Mouse (Mus musculus) liver, adult (tissue): Measurements from ENCODE around the gene Cachd1.

ENCODE experiments used
- GATA4 ChIP-seq: IDR thresholded peaks from 2 replicates; pipeline ENCODE4 v1.6.1; 2014; ENCODE audit warnings: mild to moderate bottlenecking, low read length; ENCODE audit not compliant: insufficient replicate concordance

Cachd1 gene

DNA sequence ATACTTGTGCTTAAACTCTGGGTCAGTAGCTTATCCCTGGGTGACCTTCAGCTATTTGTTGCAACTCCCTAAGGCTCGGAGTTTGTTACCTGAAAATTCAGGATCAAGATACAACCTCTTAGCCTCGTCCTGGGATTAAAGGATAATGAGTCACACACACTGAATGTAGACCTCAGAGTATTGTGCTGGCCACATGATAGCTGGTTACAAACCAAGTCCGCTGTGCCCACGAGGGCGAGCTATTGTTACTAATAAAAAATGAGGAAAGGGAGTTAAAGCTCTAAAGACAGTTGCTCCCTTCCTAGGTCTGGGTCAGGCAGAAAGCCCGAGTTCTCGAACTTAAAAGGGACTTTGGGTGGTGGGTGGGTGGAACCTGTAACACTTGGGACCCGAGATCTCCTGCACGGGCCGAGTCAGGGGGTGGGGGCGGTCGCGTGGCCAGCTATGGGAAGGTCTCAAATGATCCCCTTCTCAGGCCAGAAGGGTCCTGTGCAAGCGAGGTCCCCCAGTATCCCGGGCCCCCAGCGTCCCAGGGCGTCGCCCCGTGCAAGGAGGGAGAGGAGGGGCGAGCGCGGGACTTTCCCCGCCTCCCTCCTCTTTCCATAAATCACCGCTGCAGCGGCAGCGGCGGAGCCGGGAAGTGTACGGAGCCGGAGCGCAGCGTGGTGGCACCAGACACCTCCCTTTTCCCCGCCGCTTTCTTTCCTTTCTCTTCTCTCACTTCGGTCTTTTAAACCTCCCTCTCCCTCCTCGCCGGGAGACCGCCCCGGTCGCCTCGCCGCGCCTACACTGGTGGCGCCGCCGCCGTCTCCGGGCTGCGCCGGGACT, at the start of gene Cachd1:
Gene Cachd1, plus strand, starts transcription at position 633 of the 828 bp plus-strand sequence.
- TF ChIP-seq GATA4: no peak

DNA sequence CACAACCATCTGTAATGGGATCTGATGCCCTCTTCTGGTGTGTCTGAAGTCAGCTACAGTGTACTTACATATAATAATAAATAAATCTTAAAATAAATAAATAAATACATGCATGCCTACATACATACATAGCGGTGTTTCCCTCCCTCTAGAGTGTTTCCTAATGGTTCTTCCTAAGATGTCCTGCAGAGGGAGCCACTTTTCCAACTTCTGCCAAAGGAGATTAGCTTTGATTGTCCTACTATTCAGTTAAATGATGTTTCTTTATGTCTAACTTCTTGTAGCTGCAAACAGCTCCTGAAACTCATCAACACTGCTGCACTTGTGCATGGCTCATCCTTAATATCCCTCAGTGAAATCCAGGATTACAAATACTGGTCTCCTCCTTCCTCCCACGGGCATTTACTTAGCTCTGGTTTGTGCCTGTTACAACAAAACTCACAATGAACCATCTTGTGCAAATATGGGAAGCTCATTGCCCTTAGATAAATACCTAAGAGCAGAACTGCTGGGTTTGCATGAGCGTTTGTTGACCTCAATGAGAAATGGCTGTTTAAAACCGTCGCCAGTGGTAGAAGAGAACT, 47.5 kb upstream of the Cachd1 start:
- TF ChIP-seq GATA4: no peak

DNA sequence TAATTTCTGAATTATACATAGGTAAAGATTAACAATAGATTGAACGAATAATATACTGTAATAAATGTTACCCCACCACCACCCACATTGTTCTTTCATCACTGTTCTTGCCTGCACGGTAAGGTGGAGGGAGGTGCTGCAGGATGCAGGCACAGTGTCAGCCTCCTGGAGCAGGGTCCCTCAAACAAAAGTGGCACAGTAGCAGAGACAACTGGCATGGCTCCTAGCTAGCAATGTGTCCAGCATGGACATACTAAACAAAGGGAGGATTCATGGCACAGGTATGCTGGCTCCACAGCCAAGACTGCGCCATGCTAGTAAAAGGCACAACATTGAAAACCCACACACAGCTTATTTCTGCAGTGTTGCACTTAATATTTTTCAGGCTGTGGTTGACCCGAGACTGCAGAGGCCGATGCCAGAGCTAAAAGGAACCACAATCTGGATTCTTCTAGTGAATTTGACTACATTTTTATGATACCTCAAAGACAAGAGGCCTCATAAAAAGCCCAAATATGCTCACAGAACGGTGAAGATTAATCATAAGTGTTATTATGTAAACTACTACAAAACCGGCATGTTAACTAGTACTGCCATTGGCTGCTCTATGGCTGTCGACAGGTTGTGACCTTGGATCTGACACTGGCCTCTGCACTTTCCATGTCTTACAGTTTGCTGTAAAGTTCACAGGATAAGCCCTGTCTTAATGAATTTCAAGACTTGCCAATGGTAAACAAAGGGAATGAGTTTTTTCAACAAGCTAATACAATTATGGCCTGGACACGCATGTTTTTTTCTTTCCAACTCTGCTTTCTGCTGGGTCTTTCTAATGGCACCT, 41.2 kb upstream of the Cachd1 start:
- TF ChIP-seq GATA4: no peak

DNA sequence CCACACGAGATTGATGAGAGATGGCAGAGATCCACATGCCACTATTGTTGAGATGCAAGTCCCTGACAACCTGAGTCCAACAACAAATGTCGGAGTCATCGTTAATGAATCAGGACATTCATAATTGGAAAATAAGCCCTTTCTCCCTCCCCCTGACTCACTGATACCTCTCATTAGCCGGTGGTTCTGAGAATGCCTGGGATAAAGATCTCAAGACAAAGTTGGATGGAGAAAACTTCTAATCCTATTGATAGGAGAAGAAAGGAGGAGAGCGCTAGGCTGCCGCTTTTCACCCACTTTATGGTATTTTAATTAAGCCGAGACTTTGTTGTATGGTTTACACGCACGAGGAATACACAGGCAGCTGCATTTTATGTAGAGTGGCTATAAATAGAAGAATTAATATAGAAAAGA, 40.5 kb upstream of the Cachd1 start:
- no peak for TF ChIP-seq GATA4

DNA sequence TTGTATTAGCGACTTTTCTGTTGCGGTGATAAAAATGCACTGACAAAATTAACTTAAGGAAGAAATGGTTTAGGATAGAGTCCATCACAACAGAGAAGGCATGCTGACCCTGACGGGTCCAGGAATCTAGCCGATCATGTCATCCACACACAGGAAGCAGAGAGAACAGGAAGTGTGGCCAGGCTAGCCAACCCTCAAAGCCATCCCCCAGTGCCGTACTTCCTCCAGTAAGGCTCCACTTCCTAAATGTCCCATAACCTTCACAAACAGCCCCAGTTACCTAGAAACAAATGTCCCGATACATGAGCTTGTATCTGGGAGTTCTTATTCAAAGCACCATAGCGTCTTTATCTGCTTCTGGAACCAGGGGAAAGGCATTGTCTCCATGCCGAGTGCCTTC, 32.9 kb upstream of the Cachd1 start:
- no peak for TF ChIP-seq GATA4

DNA sequence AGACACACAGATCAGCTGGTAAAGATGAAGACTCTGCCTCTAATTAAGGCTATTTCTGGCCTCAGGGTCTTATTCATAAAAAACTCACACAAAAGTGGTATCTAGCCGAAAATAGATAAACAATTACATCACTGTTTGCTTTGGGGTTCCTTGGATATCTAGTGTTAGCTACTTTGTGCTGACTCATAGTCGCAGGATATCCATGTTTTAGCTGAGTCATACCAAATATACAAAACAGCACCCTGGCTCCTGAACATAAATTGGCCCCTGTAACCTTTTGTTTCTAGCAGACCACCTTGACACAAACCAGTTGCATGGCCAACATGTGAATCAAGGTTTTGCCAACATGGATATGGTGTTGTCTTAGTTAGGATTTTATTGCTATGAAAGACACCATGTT, 24.2 kb upstream of the Cachd1 start:
- TF ChIP-seq GATA4: no peak

DNA sequence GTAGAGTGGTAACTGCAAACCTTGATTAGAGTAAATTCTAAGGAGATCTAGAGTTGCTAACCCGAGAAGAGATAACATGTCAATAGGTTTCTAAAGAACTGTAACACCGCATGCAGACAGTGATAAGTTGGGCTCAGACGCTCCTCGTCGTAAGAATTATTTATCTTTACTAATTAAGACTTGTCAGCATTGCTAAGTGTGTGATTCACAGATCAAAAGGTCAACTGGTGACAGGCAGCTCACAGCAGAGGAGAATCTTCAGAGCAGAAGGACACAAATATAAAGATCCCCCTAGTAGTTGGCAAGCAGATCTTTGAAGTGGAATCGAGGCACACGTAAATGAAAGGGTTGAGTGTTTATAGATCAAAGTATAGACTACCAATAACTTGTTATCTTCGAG, 20.8 kb upstream of the Cachd1 start:
- TF ChIP-seq GATA4: peak; percentile 57; the same call in 1 of the 2 replicates

DNA sequence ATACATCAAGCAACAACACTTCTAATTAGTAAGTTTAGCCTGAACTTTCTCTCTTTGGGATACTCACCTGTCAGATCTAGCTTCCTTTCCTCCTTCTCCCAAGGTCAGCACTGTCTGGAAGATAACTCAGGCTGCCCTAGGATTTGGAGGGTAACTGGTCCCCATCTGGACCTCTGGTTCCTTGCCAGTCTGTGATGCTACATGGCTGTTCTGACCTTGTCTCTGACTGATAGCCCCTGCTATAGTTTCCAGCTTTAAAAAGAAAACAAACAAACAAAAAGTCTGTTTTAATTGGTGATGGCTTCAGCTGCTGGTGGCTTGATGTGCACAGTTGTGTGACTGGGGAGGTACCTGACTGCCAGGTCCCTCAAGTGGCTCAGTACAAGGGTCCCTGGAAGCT, 20.0 kb upstream of the Cachd1 start:
- TF ChIP-seq GATA4: no peak

DNA sequence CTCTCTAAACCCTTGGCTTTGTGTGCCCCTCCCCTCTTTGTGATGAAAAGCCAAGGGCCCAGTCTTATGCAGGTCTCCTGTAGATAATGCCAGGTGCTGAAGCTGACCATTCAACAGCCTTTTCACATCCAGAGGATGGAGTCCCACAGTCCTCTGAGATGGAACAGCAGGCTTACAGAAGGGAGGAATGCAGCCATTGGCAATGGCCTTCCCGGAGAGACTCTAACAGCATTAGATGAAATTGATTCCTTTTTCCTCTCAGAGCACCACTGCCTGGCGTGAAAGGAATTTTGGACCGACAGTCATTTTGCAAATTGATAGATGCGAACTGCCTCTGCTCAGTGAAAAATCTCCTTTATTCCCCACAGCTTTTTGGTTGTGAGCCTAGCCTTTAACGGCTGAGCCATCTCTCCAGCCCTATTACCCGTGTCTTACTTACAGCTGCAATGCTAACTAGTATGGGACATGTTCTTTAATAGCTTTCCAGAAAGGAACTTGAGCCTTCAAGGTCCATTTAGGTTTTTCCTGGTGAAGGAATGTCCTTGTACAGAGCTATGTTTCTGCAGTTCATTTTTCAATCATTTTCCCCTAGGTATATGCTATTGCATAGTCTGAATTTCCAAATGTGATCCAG, 18.1 kb upstream of the Cachd1 start:
- TF ChIP-seq GATA4: no peak

DNA sequence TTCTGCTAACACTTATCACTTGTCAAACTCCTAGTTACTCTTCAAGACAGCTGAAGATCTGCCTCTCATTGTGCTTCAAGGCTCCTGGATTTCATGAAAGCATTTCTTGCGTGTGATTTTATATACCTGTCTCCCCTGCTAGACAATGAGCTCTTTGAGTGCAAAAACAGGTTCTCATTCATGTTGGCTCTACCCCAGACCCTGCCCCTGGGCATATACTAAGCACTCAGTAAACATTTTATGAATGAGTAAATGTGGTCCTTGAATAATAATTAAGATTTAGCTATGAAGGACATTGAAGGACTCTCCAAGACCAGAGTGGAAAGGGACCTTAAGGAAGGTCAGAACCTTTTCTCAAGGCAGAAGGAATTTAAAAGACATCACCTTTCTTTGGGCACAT, 16.9 kb upstream of the Cachd1 start:
- TF ChIP-seq GATA4: no peak

DNA sequence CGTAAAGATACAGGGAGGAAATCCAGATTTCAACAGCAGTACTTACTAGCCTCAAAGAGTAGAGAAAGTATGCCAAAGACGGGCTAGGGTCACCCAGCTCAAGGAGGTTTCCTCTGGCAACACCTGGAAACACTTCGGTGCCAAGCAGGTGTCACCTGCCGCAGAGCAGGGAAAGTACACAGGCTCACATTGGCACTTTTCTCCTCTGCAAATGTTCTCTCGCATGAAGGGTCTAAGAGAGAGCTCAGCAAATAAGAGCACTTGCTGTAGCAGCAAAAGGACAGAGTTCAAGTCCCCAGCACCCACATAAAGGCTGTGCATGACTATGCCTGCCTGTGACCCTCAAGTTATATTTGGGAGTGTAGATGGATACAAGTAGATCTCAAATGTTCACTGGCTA, 16.1 kb upstream of the Cachd1 start:
- no peak for TF ChIP-seq GATA4

DNA sequence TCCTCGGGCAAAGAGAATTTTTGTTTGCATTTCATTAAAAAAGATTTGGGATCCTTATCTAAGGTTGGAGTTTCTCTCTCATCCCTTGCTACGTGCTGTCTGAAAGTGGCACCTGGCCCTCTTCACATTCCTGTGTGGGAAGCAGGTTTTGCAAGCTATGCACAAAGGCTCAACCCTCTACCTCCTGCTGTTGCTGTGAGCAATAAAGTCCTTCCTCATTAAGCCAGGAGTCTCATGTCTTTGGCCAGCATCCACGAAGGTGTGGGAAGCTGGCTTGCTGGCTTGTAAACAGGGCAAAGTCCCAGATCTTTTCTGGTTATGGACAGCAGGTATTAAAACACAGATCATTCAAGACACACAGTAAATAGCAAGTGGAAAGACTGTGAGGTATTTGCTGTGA, 7.9 kb upstream of the Cachd1 start:
- TF ChIP-seq GATA4: no peak

DNA sequence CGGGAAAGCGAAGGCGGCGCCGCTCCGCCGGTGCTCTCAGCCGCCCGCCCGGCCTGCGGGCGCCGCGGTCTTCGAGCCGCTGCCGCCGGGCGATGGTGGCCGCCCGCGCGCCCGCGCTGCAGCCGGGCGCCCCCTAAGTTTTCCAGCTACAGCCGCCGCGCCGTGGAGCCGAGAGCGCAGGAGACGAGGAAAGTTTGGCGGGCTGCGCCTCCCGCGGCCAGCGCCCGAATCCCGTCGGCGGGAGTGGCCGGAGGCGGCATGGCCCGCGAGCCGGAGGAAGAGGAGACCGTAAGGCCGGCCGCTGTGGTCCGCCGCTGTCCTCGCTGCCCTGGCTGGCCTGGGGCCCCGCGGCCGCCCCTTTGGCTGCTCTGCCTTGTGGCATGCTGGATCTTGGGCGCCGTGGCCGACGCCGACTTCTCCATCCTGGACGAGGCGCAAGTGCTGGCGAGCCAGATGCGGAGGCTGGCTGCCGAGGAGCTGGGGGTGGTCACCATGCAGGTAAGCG, 448 bp downstream of the Cachd1 start:
- no peak for TF ChIP-seq GATA4

DNA sequence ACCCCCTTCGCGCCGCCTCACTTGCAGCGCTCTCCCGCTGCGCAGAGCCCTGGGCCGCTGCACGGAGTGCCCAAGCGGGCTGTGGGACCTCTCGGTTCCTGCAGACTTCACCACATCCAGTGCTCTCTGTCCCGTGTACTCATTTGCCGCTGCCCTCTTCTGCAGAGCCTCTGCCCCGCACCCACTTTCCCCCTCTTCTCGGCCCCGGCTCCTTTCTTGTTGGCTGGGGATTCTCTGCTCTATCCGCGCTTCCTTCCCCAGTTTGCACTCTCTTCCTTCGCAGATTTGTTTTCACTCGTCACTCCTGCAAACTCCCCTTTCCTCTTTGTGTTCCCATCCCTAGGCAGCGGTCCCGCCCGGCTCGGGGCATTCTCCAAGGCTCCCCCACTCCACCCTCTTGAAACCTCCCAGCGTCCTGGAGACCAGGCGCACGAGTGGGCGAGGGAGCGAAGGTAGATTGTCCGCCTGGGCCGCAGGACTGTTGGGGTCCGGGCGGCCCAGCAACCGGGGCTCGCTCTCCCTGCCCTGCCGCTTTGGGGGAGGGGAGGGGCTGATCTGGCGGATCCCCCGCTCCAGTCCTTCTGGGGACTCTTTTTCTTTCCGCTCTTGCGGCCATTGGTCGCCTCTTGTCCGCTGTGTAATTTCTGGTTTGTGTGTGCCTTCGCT, 1.0 kb downstream of the Cachd1 start:
- no peak for TF ChIP-seq GATA4

DNA sequence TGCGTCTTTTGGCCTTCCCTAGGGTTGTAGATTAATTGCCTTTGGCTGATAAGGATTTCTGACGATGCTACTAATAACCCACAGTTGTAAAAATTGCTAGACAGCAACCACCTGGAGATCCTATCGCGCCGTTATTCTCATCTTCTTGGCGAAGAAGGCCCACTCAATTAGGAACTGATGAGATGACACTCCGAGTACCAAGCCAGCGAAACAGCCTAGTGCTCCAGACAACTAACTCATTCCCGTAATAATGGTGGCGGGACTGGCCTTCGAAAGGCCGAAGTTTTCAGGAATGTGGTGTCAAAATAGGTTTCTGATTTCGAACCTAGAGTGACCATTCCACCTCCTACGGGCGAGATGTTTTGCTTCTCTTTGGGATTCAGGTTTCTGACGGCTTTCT, 1.6 kb downstream of the Cachd1 start:
- TF ChIP-seq GATA4: no peak

DNA sequence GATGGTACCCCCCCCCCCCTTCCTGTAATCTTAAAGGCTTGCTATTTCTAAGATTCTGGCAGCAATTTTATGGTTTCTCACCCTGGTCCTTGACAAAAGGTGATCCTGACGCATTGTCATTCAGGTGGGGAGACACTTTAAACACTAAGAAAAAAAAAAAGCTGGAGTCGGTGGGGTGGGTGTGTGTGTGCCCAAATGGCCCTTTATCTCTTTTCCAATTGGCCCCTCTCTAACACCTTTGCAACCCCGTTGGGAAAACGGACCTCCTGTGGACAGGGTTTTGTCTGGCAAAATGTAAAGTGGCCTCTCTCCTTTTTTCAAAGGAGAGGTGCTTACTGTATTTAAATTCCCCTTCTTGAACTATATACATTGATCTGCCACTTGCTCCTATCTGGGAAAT, 2.5 kb downstream of the Cachd1 start:
- no peak for TF ChIP-seq GATA4
